Mouse (Mus musculus) lung, postnatal 36 days (tissue): ENCODE data around the gene Fto.

Experiments used
- DNase-seq: peaks from one replicate; pipeline ENCODE4 v3.0.0; 2022; ENCODE audit warnings: mixed read lengths

The Fto gene

GRCm38 (mm10) chr8:91575576-91575975 lies 262.3 kb downstream of the Fto start:
- no peak for DNase-seq

- no peak for DNase-seq
These were observed 263.0 kb downstream of the Fto start for GRCm38 (mm10) chr8:91576086-91576917.

DNA sequence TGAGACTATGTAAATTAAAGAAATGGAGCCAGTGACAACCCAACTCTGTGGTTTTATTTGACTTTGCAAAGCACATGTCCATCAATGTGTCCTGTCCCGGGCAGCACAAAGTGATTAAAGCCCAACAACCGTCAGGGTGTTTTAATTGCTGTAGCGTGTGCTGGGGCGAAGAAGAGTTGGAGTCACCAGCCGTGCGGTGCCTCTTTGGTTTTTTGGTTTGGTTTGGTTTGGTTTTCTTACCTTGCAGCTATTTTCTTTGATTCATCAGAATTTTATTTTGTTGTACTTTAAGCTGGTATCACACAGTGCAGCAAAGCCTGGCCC lies 263.6 kb downstream of the Fto start:
- no peak for DNase-seq

DNA sequence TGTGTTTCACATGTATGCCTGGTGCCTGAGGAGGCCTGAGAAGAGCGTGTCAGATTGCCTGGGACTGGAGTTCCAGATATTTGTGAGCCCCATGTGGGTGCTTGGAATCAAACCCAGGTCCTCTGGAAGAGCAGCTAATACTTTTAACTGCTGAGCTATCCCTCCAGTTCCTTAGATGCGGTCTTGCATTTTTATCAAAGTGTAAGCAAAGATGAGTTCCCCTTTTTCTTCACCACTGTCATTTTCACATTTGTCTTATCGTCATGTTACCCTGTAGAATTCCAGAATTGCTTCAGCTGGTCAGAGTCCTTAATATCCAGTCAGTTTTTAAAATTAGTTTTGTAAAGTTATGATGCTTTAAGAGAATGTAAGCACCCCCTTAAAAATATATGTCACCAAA lies 264.3 kb downstream of the Fto start:
- no peak for DNase-seq

DNA sequence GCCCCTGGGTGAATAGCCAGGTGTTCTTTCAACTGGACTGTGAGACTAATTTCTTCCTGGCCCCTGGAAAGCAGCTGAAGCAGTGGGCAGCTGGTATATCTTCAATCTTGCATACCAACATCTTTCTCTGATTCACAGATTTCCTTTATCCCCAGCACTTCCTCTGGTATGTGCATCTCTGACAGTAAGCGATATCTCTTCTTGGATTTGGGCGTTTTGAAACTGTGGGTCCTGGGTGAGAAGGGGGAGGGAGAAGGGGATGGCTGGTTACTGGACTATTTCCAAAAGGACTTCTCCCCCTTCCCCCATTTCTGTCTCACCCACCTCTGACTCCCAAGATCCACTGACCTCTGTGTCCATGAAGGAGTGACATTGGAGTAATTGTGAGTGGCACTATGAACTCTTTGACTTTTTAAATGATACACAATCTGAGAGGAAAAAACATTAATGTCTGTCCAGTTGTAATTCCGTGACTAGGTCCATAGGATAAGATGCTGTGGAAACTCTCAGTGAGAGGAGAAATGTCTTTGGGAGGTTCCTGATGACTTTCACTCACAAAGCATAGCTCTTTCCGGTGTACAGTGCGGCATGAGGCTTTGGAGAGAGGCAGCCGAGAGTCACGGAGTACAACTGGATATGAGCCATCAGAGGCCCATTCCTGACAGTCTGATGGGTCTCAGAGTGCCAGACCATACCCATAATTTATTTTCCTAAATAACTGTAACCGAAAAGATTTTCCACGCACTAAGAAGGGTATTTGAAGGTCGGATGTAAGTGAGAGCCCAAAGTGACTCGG lies 271.5 kb downstream of the Fto start:
- DNase-seq = no peak

GRCm38 (mm10) chr8:91592436-91593105 lies 279.2 kb downstream of the Fto start:
- DNase-seq = no peak

- DNase-seq = no peak
These were observed 280.0 kb downstream of the Fto start for GRCm38 (mm10) chr8:91593202-91593781.

- DNase-seq = no peak
These were observed 286.1 kb downstream of the Fto start for GRCm38 (mm10) chr8:91599349-91599837.

DNA sequence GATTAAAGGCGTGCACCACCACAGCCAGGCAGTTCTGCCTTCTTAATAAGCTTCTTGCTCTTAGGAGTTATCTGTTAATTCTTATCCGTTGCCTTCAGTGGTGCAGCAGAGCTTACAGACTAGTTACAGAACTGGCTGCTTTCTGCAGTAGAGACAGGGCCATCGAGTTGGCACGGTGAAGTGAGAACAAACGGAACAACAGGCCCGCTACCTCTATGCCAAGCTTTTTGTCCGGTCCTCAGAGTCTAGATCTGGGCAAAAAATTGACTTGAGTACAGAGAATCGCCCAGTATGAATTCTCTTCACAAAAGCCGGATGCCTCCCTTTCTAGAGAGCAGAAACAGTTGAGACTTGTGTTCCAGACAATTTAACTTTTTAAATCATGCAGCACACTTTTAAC lies 290.4 kb downstream of the Fto start:
- no peak for DNase-seq

DNA sequence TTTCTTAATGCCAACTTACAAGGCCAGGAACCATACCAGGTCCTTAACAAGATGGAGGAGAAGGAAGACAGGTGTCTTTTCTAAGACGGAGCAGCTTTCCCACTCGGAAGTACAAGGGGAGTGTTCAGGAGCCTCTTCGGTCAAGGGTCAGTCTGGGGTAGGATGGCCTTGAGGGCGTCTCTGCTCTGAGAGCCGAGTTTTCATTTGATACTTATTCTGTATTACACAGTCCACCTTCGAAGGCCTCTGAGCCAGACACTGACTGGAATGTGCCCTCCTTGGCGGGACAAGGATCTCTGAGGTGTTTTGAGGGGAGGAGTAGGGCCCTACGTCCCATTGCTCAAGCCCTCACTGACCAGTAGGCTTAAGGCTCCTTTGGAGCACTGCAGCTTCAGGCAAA lies 292.6 kb downstream of the Fto start:
- DNase-seq = no peak

GRCm38 (mm10) chr8:91607091-91607490 lies 293.8 kb downstream of the Fto start:
- no peak for DNase-seq

DNA sequence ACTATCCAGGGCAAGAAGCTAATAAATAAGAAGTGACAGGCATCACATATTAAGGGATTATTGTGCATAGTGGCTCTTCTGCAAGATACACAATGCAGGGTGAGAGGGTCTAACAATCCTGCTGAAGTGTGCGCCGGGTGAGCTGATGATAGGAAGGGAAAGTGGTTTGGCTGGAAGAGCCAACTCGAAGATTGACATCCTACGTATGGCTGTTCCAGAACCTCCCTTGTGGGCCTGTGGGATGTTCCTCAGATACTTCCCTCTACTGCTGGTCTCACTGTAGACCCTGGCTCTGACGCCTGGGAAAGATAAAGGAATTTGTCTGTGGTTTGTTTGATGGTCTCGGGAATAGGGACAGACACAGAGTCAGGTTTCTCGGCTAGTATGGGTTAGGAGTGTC lies 297.9 kb downstream of the Fto start:
- no peak for DNase-seq

DNA sequence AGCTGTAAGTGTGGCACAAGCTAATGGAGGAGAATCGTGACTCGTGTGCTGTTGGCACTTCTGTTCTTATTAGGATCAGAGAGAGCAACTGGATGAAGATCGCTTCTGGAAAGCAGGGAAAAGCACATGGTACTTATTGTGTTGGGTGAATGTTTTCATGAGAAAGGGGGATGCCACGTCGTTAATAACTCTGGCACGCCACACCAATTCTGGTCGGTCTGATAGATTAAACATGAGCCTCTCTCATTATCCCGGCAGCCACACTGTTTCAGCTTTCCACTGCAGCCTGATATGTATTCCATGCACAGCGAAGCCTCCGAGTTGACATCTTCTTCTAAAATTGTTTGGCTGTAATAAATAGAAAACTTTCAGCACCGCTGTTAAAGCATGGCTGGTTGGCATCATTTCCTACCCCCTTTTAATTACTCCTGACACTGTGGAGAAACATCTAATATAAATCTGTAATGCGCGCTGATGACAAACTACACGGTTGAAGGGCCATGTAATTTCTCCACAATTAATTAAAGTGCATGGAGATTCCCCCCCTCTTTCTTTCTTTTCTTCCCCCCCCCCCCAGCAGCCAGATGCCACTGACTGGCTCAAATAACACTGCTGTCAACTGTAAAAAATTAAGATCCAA lies 298.5 kb downstream of the Fto start:
- DNase-seq = no peak

DNA sequence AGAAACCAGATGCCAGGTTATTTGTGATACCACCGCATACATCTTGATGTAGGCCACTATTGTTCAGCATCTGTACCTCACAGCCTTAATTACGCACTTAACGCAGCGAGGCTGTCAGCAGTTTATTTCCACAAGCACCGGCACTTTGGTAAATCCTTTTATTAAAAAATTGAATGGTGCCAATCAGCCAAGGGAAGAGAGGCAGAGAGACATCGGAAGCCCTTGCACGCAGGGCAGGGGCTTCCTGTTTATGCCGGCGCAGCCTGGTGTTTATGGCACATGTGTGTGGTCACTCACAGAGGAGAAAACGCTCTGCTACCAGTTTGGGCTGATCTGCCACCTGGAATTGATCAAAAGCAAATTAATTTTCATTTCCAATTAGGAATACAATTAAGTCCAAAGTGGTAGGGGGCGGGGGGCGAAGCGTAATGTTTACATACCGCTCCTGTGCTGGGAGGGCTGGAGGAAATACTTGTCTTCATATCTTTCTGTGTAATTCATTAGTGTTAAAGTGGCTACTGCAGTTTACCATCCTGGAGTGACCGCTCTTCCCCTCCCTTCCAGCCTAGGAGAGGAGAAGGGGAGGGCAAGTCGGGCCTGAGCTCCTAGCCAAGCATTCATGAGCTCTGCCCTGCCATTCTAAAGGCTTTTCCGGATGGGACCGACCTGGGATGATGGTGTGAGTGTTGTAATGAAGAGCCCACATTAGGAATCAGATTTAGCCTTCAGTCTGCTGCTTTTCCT lies 299.2 kb downstream of the Fto start:
- no peak for DNase-seq

DNA sequence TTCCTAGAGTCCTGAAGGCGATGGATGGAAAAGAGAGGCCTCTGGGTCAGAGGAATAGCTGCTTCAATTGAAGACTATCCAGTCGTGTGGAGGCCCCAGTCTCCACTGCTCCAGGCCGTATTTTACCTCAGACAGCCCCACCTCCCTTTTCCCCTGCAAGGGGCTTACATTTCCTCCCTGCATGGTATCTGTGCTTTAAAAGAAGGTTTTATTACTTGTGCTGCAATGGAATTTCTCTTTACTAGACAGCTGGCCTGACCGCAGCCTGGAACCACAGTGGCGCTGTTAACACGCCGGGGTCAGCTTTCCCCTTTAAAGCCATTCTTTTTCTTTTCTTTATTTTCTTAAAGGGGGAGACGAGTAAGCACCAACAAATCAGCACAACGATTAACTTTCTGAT lies 300.3 kb downstream of the Fto start:
- DNase-seq = no peak

- DNase-seq = no peak
These were observed 301.9 kb downstream of the Fto start for GRCm38 (mm10) chr8:91615196-91615595.

GRCm38 (mm10) chr8:91615781-91616683 lies 302.7 kb downstream of the Fto start:
- no peak for DNase-seq

DNA sequence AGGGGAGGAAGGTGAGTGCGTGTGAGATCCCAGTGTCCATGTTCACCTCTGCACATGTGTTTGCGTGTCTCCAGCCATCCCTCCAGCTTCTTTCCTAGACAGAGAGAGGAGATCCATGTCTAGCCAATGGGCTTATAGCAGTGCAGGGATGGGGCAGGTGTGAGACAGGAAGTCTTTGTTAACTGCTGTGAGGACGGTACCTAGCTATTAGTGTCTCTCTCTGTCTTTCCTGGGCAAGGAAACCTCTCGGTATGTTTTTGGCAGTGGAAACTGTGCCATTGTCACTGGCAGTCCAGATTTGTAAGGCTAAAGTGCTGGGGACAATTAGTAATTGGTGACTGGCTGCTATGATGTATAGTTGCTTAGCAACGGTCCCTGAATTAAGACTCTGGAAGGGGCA lies 304.4 kb downstream of the Fto start:
- DNase-seq = no peak

- DNase-seq = no peak
These were observed 309.4 kb downstream of the Fto start for GRCm38 (mm10) chr8:91622757-91623156.

DNA sequence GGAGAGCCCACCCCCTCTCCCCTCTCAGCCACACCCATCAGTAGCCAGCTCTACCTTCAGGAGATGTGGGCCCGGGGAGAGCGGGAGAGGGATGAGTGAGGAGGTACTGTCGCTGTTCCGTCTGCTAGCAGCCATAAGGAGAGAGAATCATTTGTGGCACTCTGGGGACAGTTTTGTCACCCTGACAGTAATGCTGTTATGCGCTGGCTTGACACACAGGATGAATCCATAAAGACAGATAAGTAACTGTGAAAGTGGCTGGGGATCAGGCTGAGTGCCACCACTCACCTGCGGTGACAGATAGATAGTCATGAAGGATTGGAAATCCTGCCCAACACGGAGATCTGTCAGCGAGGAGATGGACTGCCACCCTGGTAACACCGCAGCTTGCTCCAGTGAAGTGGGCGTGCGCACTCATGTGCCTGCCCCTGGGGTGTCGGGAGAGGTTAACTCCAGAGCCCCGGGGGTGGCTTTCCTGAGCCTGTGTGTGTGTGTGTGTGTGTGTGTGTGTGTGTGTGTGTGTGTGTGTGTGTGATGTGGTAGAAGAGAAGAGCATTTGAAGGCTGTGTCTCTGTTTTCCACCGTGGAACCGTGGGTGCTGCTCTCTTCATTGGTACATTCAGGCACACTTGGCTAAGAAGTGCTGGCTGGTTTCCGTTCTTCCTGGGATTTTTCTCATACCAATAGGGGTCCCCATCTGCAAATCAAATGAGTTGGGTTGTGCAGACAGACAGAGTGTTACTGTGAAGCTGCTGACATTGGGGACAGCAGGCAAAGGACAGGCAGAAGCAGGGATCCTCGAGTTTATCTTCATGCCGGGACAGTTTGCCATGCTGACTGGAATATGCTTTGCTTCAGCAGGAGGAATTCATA lies 312.6 kb downstream of the Fto start:
- no peak for DNase-seq
